Mouse (Mus musculus): ENCODE measurements around the gene Fads2. TPM values are rescaled to one million over a fixed set of nuclear protein-coding genes. Genes with fewer than 3 reads are reported as not detected.

Fads2 gene
- polyA plus RNA-seq, 1 experiment: 36.3 TPM

- H3K36me3 ChIP-seq (ENCODE audit: control insufficient read depth, insufficient read depth, low read length): no peaks in the 10 kb centered on the region
- H3K27ac ChIP-seq (ENCODE audit: control insufficient read depth, insufficient read depth, low read length): no peak overlapping the region
- no peak for DNase-seq
These were observed 41.5 kb downstream of the Fads2 start for GRCm38 (mm10) chr19:10059911-10060567.

GRCm38 (mm10) chr19:10058876-10059427 lies 42.6 kb downstream of the Fads2 start:
- no peak for TF ChIP-seq POLR2A (IDR thresholded peaks at IDR 0.05; ENCODE audit: control insufficient read depth, extremely low read depth, insufficient read depth, low read length, poor library complexity)
- TF ChIP-seq CTCF (IDR thresholded peaks at IDR 0.05; ENCODE audit: borderline replicate concordance, control insufficient read depth, extremely low read depth, insufficient read depth, low read length, poor library complexity): no peak
- Histone ChIP-seq H3K4me1 (replicated peaks; ENCODE audit: control insufficient read depth, insufficient read depth, low read length) (peaks cover 11% of the 10 kb centered on the region), H3K4me3 (ENCODE audit: control insufficient read depth, insufficient read depth, low read length) (no peak overlapping the region), H3K36me3 (ENCODE audit: control insufficient read depth, insufficient read depth, low read length) (no peaks in the 10 kb centered on the region), H3K27me3 (ENCODE audit: control insufficient read depth, insufficient read depth, low read length) (no peaks in the 10 kb centered on the region), H3K27ac (ENCODE audit: control insufficient read depth, insufficient read depth, low read length) (no peak overlapping the region)
- 95% methylated on average over 9 of the region's 9 CpGs for WGBS
- DNase-seq: no peak

More at GRCm38 (mm10) chr19:10059911-10060567, 41.5 kb downstream of the Fads2 start:
- Histone ChIP-seq H3K4me3 (ENCODE audit: control insufficient read depth, insufficient read depth, low read length) (no peak overlapping the region), H3K4me1 (replicated peaks; ENCODE audit: control insufficient read depth, insufficient read depth, low read length) (peaks cover 21% of the 10 kb centered on the region), H3K27me3 (ENCODE audit: control insufficient read depth, insufficient read depth, low read length) (no peaks in the 10 kb centered on the region)
- TF ChIP-seq CTCF (IDR thresholded peaks at IDR 0.05; ENCODE audit: borderline replicate concordance, control insufficient read depth, extremely low read depth, insufficient read depth, low read length, poor library complexity): no peak
- TF ChIP-seq POLR2A (IDR thresholded peaks at IDR 0.05; ENCODE audit: control insufficient read depth, extremely low read depth, insufficient read depth, low read length, poor library complexity): no peak
- 62% methylated on average over 10 of the region's 10 CpGs for WGBS

GRCm38 (mm10) chr19:10058352-10058825 lies 43.2 kb downstream of the Fads2 start:
- Histone ChIP-seq H3K4me1 (replicated peaks; ENCODE audit: control insufficient read depth, insufficient read depth, low read length) (peaks cover 5% of the 10 kb centered on the region), H3K4me3 (ENCODE audit: control insufficient read depth, insufficient read depth, low read length) (no peak overlapping the region), H3K27me3 (ENCODE audit: control insufficient read depth, insufficient read depth, low read length) (no peaks in the 10 kb centered on the region), H3K27ac (ENCODE audit: control insufficient read depth, insufficient read depth, low read length) (no peak overlapping the region), H3K36me3 (ENCODE audit: control insufficient read depth, insufficient read depth, low read length) (no peaks in the 10 kb centered on the region)
- DNase-seq: no peak
- TF ChIP-seq CTCF (IDR thresholded peaks at IDR 0.05; ENCODE audit: borderline replicate concordance, control insufficient read depth, extremely low read depth, insufficient read depth, low read length, poor library complexity): no peak
- TF ChIP-seq POLR2A (IDR thresholded peaks at IDR 0.05; ENCODE audit: control insufficient read depth, extremely low read depth, insufficient read depth, low read length, poor library complexity): no peak
- 92% methylated on average over 1 of the region's 1 CpGs for WGBS

- H3K36me3 ChIP-seq (ENCODE audit: control insufficient read depth, insufficient read depth, low read length): no peaks in the 10 kb centered on the region
- H3K27ac ChIP-seq (ENCODE audit: control insufficient read depth, insufficient read depth, low read length): no peak overlapping the region
- DNase-seq: no peak
- WGBS: 87% methylated on average over 11 of the region's 11 CpGs
- no peak overlapping the region for H3K4me3 ChIP-seq (ENCODE audit: control insufficient read depth, insufficient read depth, low read length)
- peaks cover under 1% of the 10 kb centered on the region; the same call in 1 of the 2 replicates for H3K4me1 ChIP-seq (replicated peaks; ENCODE audit: control insufficient read depth, insufficient read depth, low read length)
- no peaks in the 10 kb centered on the region for H3K27me3 ChIP-seq (ENCODE audit: control insufficient read depth, insufficient read depth, low read length)
- TF ChIP-seq POLR2A (IDR thresholded peaks at IDR 0.05; ENCODE audit: control insufficient read depth, extremely low read depth, insufficient read depth, low read length, poor library complexity): no peak
- no peak for TF ChIP-seq CTCF (IDR thresholded peaks at IDR 0.05; ENCODE audit: borderline replicate concordance, control insufficient read depth, extremely low read depth, insufficient read depth, low read length, poor library complexity)
These were observed 43.8 kb downstream of the Fads2 start for GRCm38 (mm10) chr19:10057486-10058351.

- no peaks in the 10 kb centered on the region for H3K36me3 ChIP-seq (ENCODE audit: control insufficient read depth, insufficient read depth, low read length)
- H3K27ac ChIP-seq (ENCODE audit: control insufficient read depth, insufficient read depth, low read length): no peak overlapping the region
- no peak for DNase-seq
- WGBS: 93% methylated on average over 3 of the region's 3 CpGs
- no peak for TF ChIP-seq POLR2A (IDR thresholded peaks at IDR 0.05; ENCODE audit: control insufficient read depth, extremely low read depth, insufficient read depth, low read length, poor library complexity)
- no peak for TF ChIP-seq CTCF (IDR thresholded peaks at IDR 0.05; ENCODE audit: borderline replicate concordance, control insufficient read depth, extremely low read depth, insufficient read depth, low read length, poor library complexity)
- no peaks in the 10 kb centered on the region for H3K27me3 ChIP-seq (ENCODE audit: control insufficient read depth, insufficient read depth, low read length)
- H3K4me3 ChIP-seq (ENCODE audit: control insufficient read depth, insufficient read depth, low read length): no peak overlapping the region
- H3K4me1 ChIP-seq (replicated peaks; ENCODE audit: control insufficient read depth, insufficient read depth, low read length): no peaks in the 10 kb centered on the region
These were observed 44.9 kb downstream of the Fads2 start for GRCm38 (mm10) chr19:10056686-10057085.
